In genomic region chr3:54360897-54361296, GRCm38 (mm10) we compare ENCODE assay signal across 9 mouse cellular contexts. TPM values are rescaled to one million over a fixed set of nuclear protein-coding genes. Genes with fewer than 3 reads are reported as not detected.
DNase-seq lines count a peak whose midpoint lies in the region; ATAC-seq lines count a peak whose summit lies in the region.
"Had no signal": no experiment of that assay in that cellular context is flagged by ENCODE, and none has a peak within 500 bp of the region (broad histone marks: within the 10 kb centered on the region; RNA-seq: fewer than 3 reads in every experiment).

TSS of gene Postn (plus strand) at chr3:54361109.

- no peaks in the 10 kb centered on the region for H3K27me3 ChIP-seq in heart, embryonic 14.5 days (ENCODE audit: control insufficient read depth, insufficient read depth, low read length)
- H3K27me3 ChIP-seq in liver, embryonic 11.5 days (replicated peaks; ENCODE audit: control insufficient read depth, insufficient read depth, low read length) = no peaks in the 10 kb centered on the region
- H3K27me3 ChIP-seq in stomach, embryonic 15.5 days (replicated peaks) = no peaks in the 10 kb centered on the region
- H3K27me3 ChIP-seq: CH12.LX had no signal

- H3K9me3 ChIP-seq in heart, embryonic 14.5 days (ENCODE audit: control insufficient read depth, low read length) = no peaks in the 10 kb centered on the region
- H3K9me3 ChIP-seq in liver, embryonic 11.5 days (ENCODE audit: control insufficient read depth, low read length) = no peaks in the 10 kb centered on the region
- H3K9me3 ChIP-seq in stomach, embryonic 15.5 days = no peaks in the 10 kb centered on the region

- peak within 1 kb of the TSS; percentile 35 to 38 for H3K4me3 ChIP-seq in heart, embryonic 14.5 days (ENCODE audit: control insufficient read depth in 1 of 2, insufficient read depth in 1 of 2, low read depth in 1 of 2, low read length in 2 of 2)
- H3K4me3 ChIP-seq in liver, embryonic 11.5 days (ENCODE audit: low read depth, low read length) = no peak within 1 kb of the TSS
- no peak within 1 kb of the TSS; the same call in 1 of the 2 replicates for H3K4me3 ChIP-seq in stomach, embryonic 15.5 days (replicated peaks)

- peaks cover 0 to 2% of the 10 kb centered on the region in 2 experiments; a peak in 2 of 4 replicates for H3K4me1 ChIP-seq in heart, embryonic 14.5 days (ENCODE audit: control insufficient read depth in 2 of 2, insufficient read depth in 2 of 2, low read length in 2 of 2)
- no peaks in the 10 kb centered on the region for H3K4me1 ChIP-seq in liver, embryonic 11.5 days (replicated peaks; ENCODE audit: control insufficient read depth, insufficient read depth, low read length)
- H3K4me1 ChIP-seq in stomach, embryonic 15.5 days = peaks cover 8% of the 10 kb centered on the region; the same call in 1 of the 2 replicates

- peak; percentile 89 for DNase-seq in heart, adult 11 months
- DNase-seq in heart, adult 8-10 months (ENCODE audit: low spot score) = no peak
- peak; percentile 28 for DNase-seq in adrenal gland, postnatal 10 days
- DNase-seq in liver, embryonic 11.5 days (ENCODE audit: low spot score) = no peak
- DNase-seq in layer of hippocampus, adult 18-20 months (ENCODE audit: low spot score in 2 of 2) = no peak
- DNase-seq in layer of hippocampus, adult 9-10 months (ENCODE audit: low spot score) = no peak

- peak within 1 kb of the TSS; percentile 53 for H3K4me2 ChIP-seq in heart, embryonic 14.5 days (ENCODE audit: low read length)
- H3K4me2 ChIP-seq in liver, embryonic 11.5 days = peak within 1 kb of the TSS; percentile 9; the same call in 1 of the 2 replicates
- 0 out of 2 replicates have a peak within 1 kb of the TSS, but pooled peaks have one; percentile 24 for H3K4me2 ChIP-seq in stomach, embryonic 15.5 days

- WGBS in heart, embryonic 14.5 days = 29% methylated on average over 6 of the region's 6 CpGs
- 30% methylated on average over 6 of the region's 6 CpGs for WGBS in liver, embryonic 11.5 days
- WGBS in stomach, embryonic 15.5 days = 34% methylated on average over 6 of the region's 6 CpGs

- H3K27ac ChIP-seq in heart, embryonic 14.5 days (replicated peaks in 1 of 2; ENCODE audit: control insufficient read depth in 1 of 2, insufficient read depth in 1 of 2, low read depth in 2 of 2, low read length in 2 of 2) = peak within 1 kb of the TSS; percentile 49 to 53
- no peak within 1 kb of the TSS for H3K27ac ChIP-seq in liver, embryonic 11.5 days (ENCODE audit: low read depth, low read length)
- H3K27ac ChIP-seq in stomach, embryonic 15.5 days = peak within 1 kb of the TSS; percentile 35; the same call in 1 of the 2 replicates

- ATAC-seq in heart, embryonic 14.5 days (ENCODE audit: insufficient number of reproducible peaks, insufficient read depth, low FRiP score, low read depth) = peak; percentile 64; the same call in 1 of the 2 replicates
- no peak for ATAC-seq in liver, embryonic 11.5 days (replicated peaks; ENCODE audit: low FRiP score)
- no peak for ATAC-seq in stomach, embryonic 15.5 days (ENCODE audit: insufficient read depth, low FRiP score, low read depth)

- peaks cover 9% of the 10 kb centered on the region; the same call in 1 of the 2 replicates for H3K36me3 ChIP-seq in heart, embryonic 14.5 days (ENCODE audit: control insufficient read depth, insufficient read depth, low read length)
- H3K36me3 ChIP-seq in liver, embryonic 11.5 days (ENCODE audit: control insufficient read depth, insufficient read depth, low read length) = no peaks in the 10 kb centered on the region
- H3K36me3 ChIP-seq in stomach, embryonic 15.5 days = no peaks in the 10 kb centered on the region

- H3K9ac ChIP-seq in heart, embryonic 14.5 days (ENCODE audit: low read length) = peak within 1 kb of the TSS; percentile 65
- no peak within 1 kb of the TSS for H3K9ac ChIP-seq in liver, embryonic 11.5 days (ENCODE audit: low read depth, low read length)
- no peak within 1 kb of the TSS for H3K9ac ChIP-seq in stomach, embryonic 15.5 days

RNA-seq across cellular contexts. Expression of gene Postn, which starts in this region (rescaled TPM):
- 10 to 100 TPM in 2 of 4 experiments, 1 to 10 TPM in 2; 8.7 to 14.6 (median 11.5) TPM for total RNA-seq in heart, adult 8-10 months (2022)
- total RNA-seq in adrenal gland, postnatal 10 days (2021) = 100 to 1,000 TPM; 324 to 361 TPM
- 321 and 331 TPM in 2 replicates for polyA plus RNA-seq in heart, embryonic 14.5 days (2014; fragmentation: Nextera tagmentation; extraction: Ambion mirVana)
- polyA plus RNA-seq in liver, embryonic 11.5 days (2014; fragmentation: Nextera tagmentation; extraction: Ambion mirVana) = 44.6 and 47.2 TPM in 2 replicates
- 74.4 and 83.6 TPM in 2 replicates for polyA plus RNA-seq in stomach, embryonic 15.5 days (2015; fragmentation: Nextera tagmentation; extraction: Ambion mirVana)
- total RNA-seq in layer of hippocampus, adult 18-20 months (2021) = 1 to 10 TPM in 1 of 2 experiments, under 1 TPM in 1; 0.87 to 1.4 TPM

Comparison
In these comparisons a context has a peak if more than half of its experiments do, and no peak if none do; other contexts are left out.
1. RNA of gene Postn (total RNA-seq): 324 to 361 TPM in adrenal gland, postnatal 10 days; 8.7 to 14.6 TPM in heart, adult 8-10 months and 0.87 to 1.4 TPM in layer of hippocampus, adult 18-20 months; every median in the first group is over 10 times any median in the second.
2. DNase-seq: peak in heart, adult 11 months (single experiment) and adrenal gland, postnatal 10 days (single experiment); none in heart, adult 8-10 months (single experiment), liver, embryonic 11.5 days (single experiment), layer of hippocampus, adult 18-20 months (0 of 2) and layer of hippocampus, adult 9-10 months (single experiment).
3. H3K4me3 ChIP-seq: peak in heart, embryonic 14.5 days (2 of 2); none in liver, embryonic 11.5 days (single experiment) and stomach, embryonic 15.5 days (single experiment).
4. Peak in every context shown above with its lines, with median percentiles within 50 percentile points of each other: H3K4me2 ChIP-seq.